Mouse (Mus musculus): Measurements from ENCODE around the gene Col25a1. TPM values are rescaled to one million over a fixed set of nuclear protein-coding genes. Genes with fewer than 3 reads are reported as not detected.

Col25a1 gene
- polyA plus RNA-seq, 1 experiment from 2014 or later, result 2.6 TPM

- Histone ChIP-seq H3K27me3 (replicated peaks) (no peaks in the 10 kb centered on the region), H3K4me3 (no peak overlapping the region), H3K4me2 (no peak overlapping the region), H3K27ac (ENCODE audit: poor library complexity, severe bottlenecking) (no peak overlapping the region), H3K9me3 (replicated peaks) (no peaks in the 10 kb centered on the region), H3K9ac (no peak overlapping the region), H3K4me1 (replicated peaks) (0 out of 2 replicates have a peak, but pooled peaks cover 2% of the 10 kb centered on the region), H3K36me3 (no peaks in the 10 kb centered on the region)
- no peak for ATAC-seq (ENCODE audit: insufficient number of reproducible peaks, low FRiP score)
- WGBS, result 45% methylated on average over 4 of the region's 4 CpGs
These were observed 342.0 kb downstream of the Col25a1 start for GRCm38 (mm10) chr3:130473211-130473768.

- ATAC-seq (ENCODE audit: insufficient number of reproducible peaks, low FRiP score), result no peak
- Histone ChIP-seq H3K4me1 (replicated peaks) (0 out of 2 replicates have a peak, but pooled peaks cover 2% of the 10 kb centered on the region), H3K9me3 (replicated peaks) (no peaks in the 10 kb centered on the region), H3K36me3 (no peaks in the 10 kb centered on the region), H3K9ac (no peak overlapping the region), H3K4me2 (no peak overlapping the region), H3K27me3 (replicated peaks) (no peaks in the 10 kb centered on the region), H3K4me3 (no peak overlapping the region), H3K27ac (ENCODE audit: poor library complexity, severe bottlenecking) (no peak overlapping the region)
- 58% methylated on average over 7 of the region's 7 CpGs for WGBS
These were observed 342.7 kb downstream of the Col25a1 start for GRCm38 (mm10) chr3:130473970-130474369.

GRCm38 (mm10) chr3:130482513-130482912 is 351.2 kb downstream of the Col25a1 start:
- H3K4me1 ChIP-seq (replicated peaks), result no peaks in the 10 kb centered on the region
- H3K4me3 ChIP-seq, result no peak overlapping the region
- no peak overlapping the region for H3K27ac ChIP-seq (ENCODE audit: poor library complexity, severe bottlenecking)
- H3K9ac ChIP-seq, result no peak overlapping the region
- no peak for ATAC-seq (ENCODE audit: insufficient number of reproducible peaks, low FRiP score)
- H3K36me3 ChIP-seq, result no peaks in the 10 kb centered on the region
- 86% methylated on average over 8 of the region's 8 CpGs for WGBS
- no peak overlapping the region for H3K4me2 ChIP-seq
- no peaks in the 10 kb centered on the region for H3K9me3 ChIP-seq (replicated peaks)
- no peaks in the 10 kb centered on the region for H3K27me3 ChIP-seq (replicated peaks)

- Histone ChIP-seq H3K27ac (ENCODE audit: poor library complexity, severe bottlenecking) (no peak overlapping the region), H3K9ac (no peak overlapping the region), H3K4me3 (no peak overlapping the region), H3K36me3 (no peaks in the 10 kb centered on the region), H3K9me3 (replicated peaks) (no peaks in the 10 kb centered on the region), H3K4me2 (no peak overlapping the region), H3K4me1 (replicated peaks) (no peaks in the 10 kb centered on the region), H3K27me3 (replicated peaks) (no peaks in the 10 kb centered on the region)
- WGBS, result 76% methylated on average over 4 of the region's 4 CpGs
- ATAC-seq (ENCODE audit: insufficient number of reproducible peaks, low FRiP score), result no peak
These were observed 357.5 kb downstream of the Col25a1 start for GRCm38 (mm10) chr3:130488839-130489238.

GRCm38 (mm10) chr3:130494192-130494591 is 362.9 kb downstream of the Col25a1 start:
- no peaks in the 10 kb centered on the region for H3K9me3 ChIP-seq (replicated peaks)

GRCm38 (mm10) chr3:130494665-130495396 is 363.5 kb downstream of the Col25a1 start:
- H3K36me3 ChIP-seq, result no peaks in the 10 kb centered on the region
- no peaks in the 10 kb centered on the region for H3K4me1 ChIP-seq (replicated peaks)
- ATAC-seq (ENCODE audit: insufficient number of reproducible peaks, low FRiP score), result no peak
- no peak overlapping the region for H3K4me2 ChIP-seq
- H3K9ac ChIP-seq, result no peak overlapping the region
- 74% methylated on average over 20 of the region's 20 CpGs for WGBS
- no peaks in the 10 kb centered on the region for H3K27me3 ChIP-seq (replicated peaks)
- H3K9me3 ChIP-seq (replicated peaks), result no peaks in the 10 kb centered on the region
- no peak overlapping the region for H3K4me3 ChIP-seq
- H3K27ac ChIP-seq (ENCODE audit: poor library complexity, severe bottlenecking), result no peak overlapping the region

More at GRCm38 (mm10) chr3:130494192-130494591, 362.9 kb downstream of the Col25a1 start:
- Histone ChIP-seq H3K27ac (ENCODE audit: poor library complexity, severe bottlenecking) (no peak overlapping the region), H3K27me3 (replicated peaks) (no peaks in the 10 kb centered on the region), H3K4me1 (replicated peaks) (no peaks in the 10 kb centered on the region), H3K4me3 (no peak overlapping the region), H3K9ac (no peak overlapping the region), H3K36me3 (no peaks in the 10 kb centered on the region), H3K4me2 (no peak overlapping the region)
- ATAC-seq (ENCODE audit: insufficient number of reproducible peaks, low FRiP score), result no peak
- WGBS, result 70% methylated on average over 1 of the region's 1 CpGs

DNA sequence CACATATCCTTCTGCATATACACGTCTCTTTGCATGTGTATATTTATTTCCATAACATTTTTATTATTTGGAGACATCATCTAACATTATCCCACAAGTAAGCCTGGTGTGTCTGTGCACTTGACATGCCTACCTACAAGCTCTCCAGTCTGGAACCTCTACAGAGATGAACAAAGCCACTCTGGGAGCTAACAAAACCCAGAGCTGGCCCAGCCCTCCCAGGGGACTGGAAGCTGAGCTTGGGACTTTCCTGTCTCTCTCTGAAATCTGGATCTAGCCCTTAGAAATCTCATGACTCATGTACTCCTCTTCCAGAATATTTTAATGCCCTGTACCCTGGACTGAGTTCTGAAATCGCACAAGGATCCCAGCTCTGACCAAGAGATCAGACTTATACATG is 365.7 kb downstream of the Col25a1 start:
- ATAC-seq (ENCODE audit: insufficient number of reproducible peaks, low FRiP score), result no peak
- Histone ChIP-seq H3K4me2 (no peak overlapping the region), H3K27ac (ENCODE audit: poor library complexity, severe bottlenecking) (no peak overlapping the region), H3K36me3 (no peaks in the 10 kb centered on the region), H3K4me3 (no peak overlapping the region), H3K9ac (no peak overlapping the region), H3K4me1 (replicated peaks) (no peaks in the 10 kb centered on the region), H3K9me3 (replicated peaks) (no peaks in the 10 kb centered on the region), H3K27me3 (replicated peaks) (no peaks in the 10 kb centered on the region)
- WGBS, result 86% methylated on average over 2 of the region's 2 CpGs

DNA sequence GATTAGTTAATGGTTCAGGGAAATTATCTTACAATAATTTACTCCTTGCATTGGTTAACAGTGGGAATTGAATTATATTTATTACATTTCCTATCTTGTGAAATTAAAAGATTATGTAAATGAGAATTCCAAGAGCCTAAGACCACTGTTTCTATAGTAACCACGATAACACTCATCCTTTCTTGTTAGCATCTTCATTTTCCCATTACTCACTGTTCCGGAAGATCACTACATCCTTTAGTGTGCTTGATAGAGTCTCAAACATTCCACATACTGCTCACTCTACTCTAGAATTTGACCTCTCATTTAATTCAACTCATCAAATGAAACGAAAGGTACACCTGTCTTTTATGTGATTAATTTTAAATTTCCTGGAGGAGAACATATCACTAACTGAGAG is 370.4 kb downstream of the Col25a1 start:
- no peak overlapping the region for H3K9ac ChIP-seq
- no peaks in the 10 kb centered on the region for H3K9me3 ChIP-seq (replicated peaks)
- H3K27me3 ChIP-seq (replicated peaks), result no peaks in the 10 kb centered on the region
- 78% methylated on average over 3 of the region's 3 CpGs for WGBS
- H3K4me3 ChIP-seq, result no peak overlapping the region
- ATAC-seq (ENCODE audit: insufficient number of reproducible peaks, low FRiP score), result no peak
- no peak overlapping the region for H3K4me2 ChIP-seq
- H3K36me3 ChIP-seq, result no peaks in the 10 kb centered on the region
- H3K27ac ChIP-seq (ENCODE audit: poor library complexity, severe bottlenecking), result no peak overlapping the region
- H3K4me1 ChIP-seq (replicated peaks), result no peaks in the 10 kb centered on the region

GRCm38 (mm10) chr3:130508330-130508729 is 377.0 kb downstream of the Col25a1 start:
- Histone ChIP-seq H3K4me2 (no peak overlapping the region), H3K9me3 (replicated peaks) (no peaks in the 10 kb centered on the region), H3K4me1 (replicated peaks) (no peaks in the 10 kb centered on the region), H3K27me3 (replicated peaks) (no peaks in the 10 kb centered on the region), H3K27ac (ENCODE audit: poor library complexity, severe bottlenecking) (no peak overlapping the region), H3K9ac (no peak overlapping the region), H3K36me3 (no peaks in the 10 kb centered on the region), H3K4me3 (no peak overlapping the region)
- ATAC-seq (ENCODE audit: insufficient number of reproducible peaks, low FRiP score), result no peak
- WGBS, result 74% methylated on average over 2 of the region's 2 CpGs

DNA sequence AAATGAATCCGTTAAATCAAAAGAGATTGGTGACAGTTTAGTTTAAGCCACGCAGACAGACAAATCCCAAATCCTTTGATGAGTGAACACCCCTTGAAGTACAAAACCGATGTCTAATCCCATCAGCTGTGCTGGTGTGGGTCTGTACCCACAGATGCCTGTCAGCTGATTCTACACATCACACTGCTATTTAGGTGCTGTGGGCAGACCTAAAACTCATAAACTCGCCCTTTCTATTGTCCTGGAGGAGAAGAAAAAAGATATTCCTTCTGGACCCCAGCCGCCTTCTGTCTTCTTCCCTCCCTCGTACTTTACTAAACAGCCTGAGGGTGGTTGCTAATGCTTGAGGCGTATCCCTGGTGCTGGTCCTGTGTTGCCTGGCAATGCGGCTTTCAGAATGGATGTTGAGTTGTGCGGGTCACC is 387.2 kb downstream of the Col25a1 start:
- H3K9me3 ChIP-seq (replicated peaks), result no peaks in the 10 kb centered on the region
- H3K27me3 ChIP-seq (replicated peaks), result no peaks in the 10 kb centered on the region
- no peaks in the 10 kb centered on the region for H3K36me3 ChIP-seq
- H3K4me3 ChIP-seq, result no peak overlapping the region
- no peak overlapping the region for H3K27ac ChIP-seq (ENCODE audit: poor library complexity, severe bottlenecking)
- H3K4me2 ChIP-seq, result no peak overlapping the region
- no peak for ATAC-seq (ENCODE audit: insufficient number of reproducible peaks, low FRiP score)
- no peak overlapping the region for H3K9ac ChIP-seq
- H3K4me1 ChIP-seq (replicated peaks), result no peaks in the 10 kb centered on the region
- whole genome bisulfite sequencing, result 78% methylated on average over 9 of the region's 9 CpGs

DNA sequence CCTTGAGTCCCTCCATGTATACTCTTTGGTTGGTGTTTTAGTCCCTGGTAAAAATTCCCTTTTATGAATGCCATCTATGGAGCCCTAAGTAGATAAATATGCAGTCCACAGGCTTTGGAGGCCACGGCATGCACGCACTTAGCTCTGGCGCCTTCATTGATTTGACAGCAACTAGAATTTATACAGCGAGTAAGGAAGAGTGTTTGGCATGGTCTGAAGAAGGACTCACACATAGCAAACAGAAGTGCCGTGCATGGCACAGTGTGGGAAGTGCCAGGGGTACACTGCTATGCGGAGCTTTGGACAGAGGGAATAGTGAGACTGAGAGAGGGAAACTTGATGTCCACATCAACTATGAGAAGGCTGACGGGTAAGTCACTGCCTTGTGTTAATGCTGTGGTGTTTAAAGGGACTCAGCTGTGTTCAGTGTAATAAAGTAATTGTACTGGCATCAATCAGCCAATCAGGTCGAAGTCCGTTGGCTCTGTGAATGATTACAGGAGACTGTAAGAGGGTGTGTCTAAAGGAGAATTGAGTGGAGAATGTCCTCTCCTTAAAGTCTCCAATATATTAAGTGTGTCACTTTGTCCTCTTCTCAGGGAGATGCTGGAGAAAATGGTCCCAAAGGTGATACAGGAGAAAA is 390.7 kb downstream of the Col25a1 start:
- 84% methylated on average over 9 of the region's 9 CpGs for WGBS
- no peak for ATAC-seq (ENCODE audit: insufficient number of reproducible peaks, low FRiP score)
- no peak overlapping the region for H3K27ac ChIP-seq (ENCODE audit: poor library complexity, severe bottlenecking)
- no peak overlapping the region for H3K9ac ChIP-seq
- no peaks in the 10 kb centered on the region for H3K9me3 ChIP-seq (replicated peaks)
- no peak overlapping the region for H3K4me3 ChIP-seq
- H3K4me2 ChIP-seq, result no peak overlapping the region
- no peaks in the 10 kb centered on the region for H3K4me1 ChIP-seq (replicated peaks)
- H3K36me3 ChIP-seq, result no peaks in the 10 kb centered on the region
- no peaks in the 10 kb centered on the region for H3K27me3 ChIP-seq (replicated peaks)

All from heart, embryonic 12.5 days (tissue).